Mouse (Mus musculus): ENCODE results near the gene Colec11.

DNA sequence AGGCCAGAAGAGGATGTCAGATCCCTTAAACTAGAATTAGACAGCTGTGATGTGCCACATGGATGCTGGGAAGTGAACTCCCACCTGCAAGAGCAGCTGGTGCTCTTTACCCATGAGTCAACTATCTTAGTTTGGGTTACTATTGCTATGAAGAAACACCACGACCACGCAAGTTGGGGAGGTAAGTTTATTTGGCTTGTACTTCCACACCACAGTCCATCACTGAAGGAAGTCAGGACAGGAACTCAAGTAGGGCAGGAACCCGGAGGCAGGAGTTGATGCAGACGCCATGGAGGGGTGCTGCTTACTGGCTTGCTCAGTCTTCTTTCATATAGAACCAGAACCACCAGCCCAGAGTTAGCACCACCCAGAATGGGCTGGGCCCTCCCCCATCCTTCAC is 3.9 kb upstream of the Colec11 start:
- TF ChIP-seq CTCF (IDR thresholded peaks at IDR 0.05; ENCODE audit: low read depth, low read length): no peak
- no peak for TF ChIP-seq POLR2A (IDR thresholded peaks at IDR 0.05; ENCODE audit: borderline replicate concordance, low read depth, low read length)

All from bone marrow macrophage, adult 2 months (primary cell).